Mouse (Mus musculus) heart, postnatal 0 days (tissue): ENCODE measurements at regions not wholly inside any gene's neighbourhood (a gene's known extent, or its start where the extent isn't known, plus 50 kb on each side); places are given as distances from the start of the nearest gene placed in this dataset.
"Not testable (repeated sequence)": the region's sequence is repeated elsewhere in the genome, so short reads cannot be mapped to it uniquely, and the experiment has no call there.

Source experiments
- ATAC-seq: fragments of 200-750 bp; cut with Nextera tagmentation; 2 replicates; pipeline ENCODE4 v1.8.0; 2017; ENCODE audit warnings: low read depth, moderate number of reproducible peaks, moderate library complexity; ENCODE audit not compliant: insufficient read depth
- DNase-seq: peaks from one replicate; pipeline ENCODE4 v3.0.0-alpha.2; 2016; ENCODE audit warnings: low spot score
- H3K27ac ChIP-seq: fragments of 300-500 bp; sonication (generic); 2 replicates; pipeline ENCODE4 v1.5.1; 2014; ENCODE audit warnings: low read depth, mild to moderate bottlenecking
- H3K27me3 ChIP-seq: fragments of 300-500 bp; sonication (generic); 2 replicates; pipeline ENCODE4 v1.6.1; 2014; ENCODE audit warnings: low read length, mixed read lengths; ENCODE audit not compliant: control insufficient read depth, insufficient read depth
- H3K36me3 ChIP-seq: fragments of 300-500 bp; sonication (generic); replicated peaks from 2 replicates; pipeline ENCODE4 v1.6.1; 2014; ENCODE audit warnings: low read length, mixed read lengths; ENCODE audit not compliant: control insufficient read depth, insufficient read depth
- H3K4me1 ChIP-seq: fragments of 300-500 bp; sonication (generic); 2 replicates; pipeline ENCODE4 v1.6.1; 2014; ENCODE audit warnings: antibody characterized with exemption; ENCODE audit not compliant: control insufficient read depth, insufficient read depth
- H3K4me2 ChIP-seq: fragments of 300-500 bp; sonication (generic); 2 replicates; pipeline ENCODE4 v1.6.1; 2014; ENCODE audit warnings: low read depth, mild to moderate bottlenecking, low read length, moderate library complexity
- H3K4me3 ChIP-seq: fragments of 300-500 bp; sonication (generic); 2 replicates; pipeline ENCODE4 v1.5.1; 2014; ENCODE audit warnings: low read depth, low read length
- H3K9ac ChIP-seq: fragments of 300-500 bp; sonication (generic); replicated peaks from 2 replicates; pipeline ENCODE4 v1.6.1; 2014; ENCODE audit warnings: low read depth, low read length, mixed read lengths
- H3K9me3 ChIP-seq: fragments of 300-500 bp; sonication (generic); replicated peaks from 2 replicates; pipeline ENCODE4 v1.6.1; 2016; ENCODE audit warnings: low read length; ENCODE audit not compliant: control insufficient read depth
- CTCF ChIP-seq: IDR thresholded peaks from 2 replicates; pipeline ENCODE4 v1.5.1; 2016; ENCODE audit warnings: antibody characterized with exemption, control low read depth, low read depth
- EP300 ChIP-seq: IDR thresholded peaks from 2 replicates; pipeline ENCODE4 v1.6.1; 2016; ENCODE audit warnings: antibody characterized with exemption, low read depth
- WGBS: fragments of 180-500 bp; shearing (Covaris S2); extraction: QIAGEN DNeasy Blood & Tissue Kit; methylation state at CpG from one replicate; pipeline ENCODE4 v1.1.7; 2014; 5-methylcytosine and 5-hydroxymethylcytosine counted together

DNA sequence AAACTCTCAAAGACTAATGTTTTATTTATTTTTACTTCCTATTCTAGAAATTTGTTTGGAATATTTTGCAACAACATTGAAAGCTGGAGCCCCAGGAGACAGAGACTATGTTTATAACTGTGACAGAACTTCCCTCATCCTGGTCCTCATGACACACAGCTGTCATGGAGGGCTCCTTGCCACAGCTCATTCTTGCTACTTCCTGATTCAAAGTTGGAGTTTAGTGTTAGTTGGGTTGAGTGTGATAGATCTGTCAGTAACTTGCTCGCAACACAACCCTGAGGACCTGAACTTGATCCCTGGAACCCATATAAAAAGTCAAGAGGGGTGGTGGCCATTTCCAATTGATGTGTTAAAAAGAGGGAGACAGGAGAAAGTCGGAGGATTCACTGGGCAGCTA is 328.3 kb upstream of the Nox3 start:
- ATAC-seq (no peak), DNase-seq (no peak)
- WGBS, result 67% methylated on average over 2 of the region's 2 CpGs
- Histone ChIP-seq H3K4me3 (no peak overlapping the region), H3K36me3 (no peaks in the 10 kb centered on the region), H3K27ac (no peak overlapping the region), H3K27me3 (no peaks in the 10 kb centered on the region), H3K9ac (no peak overlapping the region), H3K4me2 (no peak overlapping the region), H3K9me3 (no peaks in the 10 kb centered on the region), H3K4me1 (no peaks in the 10 kb centered on the region)
- TF ChIP-seq EP300 (no peak), CTCF (no peak)

DNA sequence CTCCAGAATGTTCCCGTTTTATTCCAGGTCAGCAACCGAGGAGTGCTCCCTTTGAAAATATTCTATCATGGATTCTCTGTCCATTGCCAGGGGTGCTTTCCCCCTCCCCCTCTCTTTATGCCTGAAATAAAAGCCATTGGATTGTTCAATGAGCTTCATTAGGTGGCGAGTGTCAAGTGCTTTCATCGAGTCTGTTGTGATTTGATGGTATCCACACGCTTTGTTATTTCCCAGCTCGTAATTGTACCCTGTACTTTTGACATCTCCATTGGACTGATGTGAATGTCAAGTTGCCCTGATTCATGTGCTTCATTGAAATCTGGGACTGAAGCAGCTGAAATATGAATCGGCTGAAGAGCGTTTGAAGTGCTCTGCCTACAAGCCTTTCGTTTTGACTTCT is 333.1 kb upstream of the Nox3 start:
- Histone ChIP-seq H3K9me3 (no peaks in the 10 kb centered on the region), H3K27me3 (no peaks in the 10 kb centered on the region), H3K4me3 (no peak overlapping the region), H3K4me2 (no peak overlapping the region), H3K27ac (no peak overlapping the region), H3K36me3 (no peaks in the 10 kb centered on the region), H3K4me1 (no peaks in the 10 kb centered on the region), H3K9ac (no peak overlapping the region)
- no peak for TF ChIP-seq CTCF
- TF ChIP-seq EP300, result no peak
- whole genome bisulfite sequencing, result 45% methylated on average over 9 of the region's 9 CpGs
- ATAC-seq, result no peak
- DNase-seq, result no peak

DNA sequence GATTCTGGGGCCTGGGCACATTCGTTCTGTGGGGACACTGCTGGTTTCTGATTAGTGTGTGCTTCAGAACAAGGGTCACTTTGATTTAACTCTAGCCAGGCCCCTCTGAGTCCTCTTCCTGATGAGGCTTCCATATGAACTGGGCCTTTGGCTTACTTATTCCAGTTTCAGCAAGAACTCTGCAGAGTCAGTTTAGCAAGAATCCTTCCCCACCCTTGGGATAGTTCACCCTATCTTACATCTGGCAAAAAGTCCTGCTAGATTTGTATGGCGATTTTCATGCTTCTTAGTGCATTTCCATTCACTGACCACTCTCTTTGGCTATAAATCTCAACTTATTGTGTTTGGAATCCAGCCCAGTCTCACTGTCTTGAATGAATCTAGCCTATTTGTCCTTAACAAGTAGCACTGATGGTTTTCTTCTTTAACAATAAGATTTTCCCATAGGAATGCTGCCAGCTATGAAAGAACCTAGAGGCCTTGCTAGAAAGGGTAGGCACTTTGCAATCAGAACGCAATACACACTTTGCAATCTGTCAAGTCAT is 338.8 kb upstream of the Nox3 start:
- Histone ChIP-seq H3K27me3 (no peaks in the 10 kb centered on the region), H3K4me1 (peaks cover 3% of the 10 kb centered on the region; the same call in 1 of the 2 replicates), H3K4me3 (no peak overlapping the region), H3K36me3 (no peaks in the 10 kb centered on the region), H3K9me3 (no peaks in the 10 kb centered on the region), H3K9ac (no peak overlapping the region), H3K27ac (no peak overlapping the region), H3K4me2 (no peak overlapping the region)
- WGBS, result 60% methylated on average over 3 of the region's 3 CpGs
- no peak for TF ChIP-seq CTCF
- no peak for TF ChIP-seq EP300
- DNase-seq, result no peak
- ATAC-seq, result no peak

DNA sequence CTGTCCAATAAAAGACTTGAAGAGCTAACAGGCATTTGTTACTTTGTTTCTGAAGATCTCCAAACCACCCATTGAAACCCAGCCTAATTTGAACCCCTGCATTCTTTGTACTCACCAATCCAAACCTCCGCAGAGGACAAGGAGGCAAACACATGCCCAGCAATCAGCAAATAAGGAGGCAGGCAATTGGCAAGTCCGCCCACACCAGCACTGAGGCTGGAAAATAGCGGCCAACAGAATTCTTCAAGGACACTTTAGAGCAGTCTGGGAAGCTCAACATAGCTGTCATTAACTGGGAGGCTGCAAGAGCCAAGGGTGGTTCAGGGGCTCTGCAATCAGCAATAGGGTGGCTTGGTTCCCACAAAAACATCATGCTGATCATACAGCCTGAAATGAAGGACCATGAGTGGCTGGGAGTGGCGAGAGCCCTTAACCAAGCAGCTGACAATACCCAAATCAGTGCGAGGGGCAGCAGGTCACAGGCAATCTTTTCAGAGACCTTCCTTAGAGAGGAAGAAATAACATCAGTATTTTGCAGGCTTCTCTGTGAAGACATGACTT is 344.1 kb upstream of the Nox3 start:
- Histone ChIP-seq H3K36me3 (no peaks in the 10 kb centered on the region), H3K4me2 (peak overlapping the region; percentile 10; the same call in 1 of the 2 replicates), H3K4me3 (no peak overlapping the region), H3K4me1 (peaks cover 6% of the 10 kb centered on the region; the same call in 1 of the 2 replicates), H3K27ac (peak overlapping the region; percentile 43; the same call in 1 of the 2 replicates), H3K27me3 (no peaks in the 10 kb centered on the region), H3K9ac (no peak overlapping the region), H3K9me3 (no peaks in the 10 kb centered on the region)
- ATAC-seq (peak; percentile 82), DNase-seq (peak; percentile 72)
- TF ChIP-seq CTCF (no peak), EP300 (no peak)
- 10% methylated on average over 5 of the region's 5 CpGs for WGBS

DNA sequence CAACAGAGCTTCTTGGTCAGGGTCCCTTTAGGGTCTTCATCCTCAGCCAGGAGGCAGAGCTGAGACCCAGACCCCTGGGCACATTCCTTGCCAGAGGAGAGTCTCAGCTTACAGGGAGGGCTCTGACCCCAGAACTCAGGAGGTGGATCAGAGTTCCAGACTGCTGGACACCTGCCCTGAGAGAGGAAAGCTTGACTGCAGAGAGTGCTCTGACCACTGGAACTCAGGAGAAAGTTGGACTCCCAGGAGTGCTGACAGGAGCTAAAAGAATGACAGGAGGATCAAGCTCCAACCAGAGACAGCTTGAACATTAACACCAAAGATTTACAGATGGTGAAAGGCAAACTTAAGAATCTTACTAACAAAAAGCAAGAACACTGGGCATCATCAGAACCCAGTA is 364.1 kb upstream of the Nox3 start:
- DNase-seq, H3K4me3 ChIP-seq, H3K4me2 ChIP-seq, H3K36me3 ChIP-seq, ATAC-seq, H3K9me3 ChIP-seq, H3K27me3 ChIP-seq, H3K27ac ChIP-seq, H3K9ac ChIP-seq, H3K4me1 ChIP-seq: not testable (repeated sequence)

DNA sequence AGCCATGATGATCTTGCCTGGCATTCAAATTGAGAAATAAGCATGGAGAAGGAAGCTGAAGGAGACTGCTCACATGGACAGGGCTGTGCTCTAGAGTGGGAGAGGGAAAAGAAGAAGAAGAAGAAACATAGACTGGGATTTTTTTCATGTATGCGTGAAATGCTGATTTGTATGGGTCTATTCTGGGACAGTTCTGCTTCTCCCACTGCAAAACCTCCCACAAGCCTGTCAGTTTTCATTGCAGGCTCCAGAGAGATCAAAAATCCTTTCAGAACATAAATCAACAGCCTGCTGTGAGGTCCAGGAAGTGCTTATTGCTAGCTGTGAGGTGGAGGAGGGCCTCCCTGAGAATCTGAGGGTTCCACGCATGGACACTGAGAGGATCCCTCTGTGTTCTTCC is 377.3 kb upstream of the Nox3 start:
- no peaks in the 10 kb centered on the region for H3K27me3 ChIP-seq
- WGBS, result 64% methylated on average over 2 of the region's 2 CpGs

More for the DNA sequence above, 377.3 kb upstream of the Nox3 start:
- Histone ChIP-seq H3K9me3 (no peaks in the 10 kb centered on the region), H3K9ac (no peak overlapping the region), H3K4me2 (no peak overlapping the region), H3K4me1 (no peaks in the 10 kb centered on the region), H3K36me3 (no peaks in the 10 kb centered on the region), H3K27ac (no peak overlapping the region), H3K4me3 (no peak overlapping the region)
- no peak for ATAC-seq
- no peak for TF ChIP-seq CTCF
- TF ChIP-seq EP300, result no peak
- no peak for DNase-seq
